Mouse (Mus musculus) liver, embryonic 15.5 days (tissue): ENCODE results near the gene Ptpn23. TPM values are rescaled to one million over a fixed set of nuclear protein-coding genes. Genes with fewer than 3 reads are reported as not detected.
"Not testable (repeated sequence)": the region's sequence is repeated elsewhere in the genome, so short reads cannot be mapped to it uniquely, and the experiment has no call there.

Experiments
- ATAC-seq: fragments of 200-750 bp; cut with Nextera tagmentation; 2 replicates; pipeline ENCODE4 v1.8.0; 2017; ENCODE audit warnings: moderate number of reproducible peaks, mild to moderate bottlenecking, moderate library complexity; ENCODE audit not compliant: insufficient read depth
- H3K27ac ChIP-seq: fragments of 300-500 bp; sonication (generic); replicated peaks from 2 replicates; pipeline ENCODE4 v1.5.1; 2015; ENCODE audit warnings: mild to moderate bottlenecking, inconsistent platforms
- H3K27me3 ChIP-seq: fragments of 300-500 bp; sonication (generic); 2 replicates; pipeline ENCODE4 v1.6.1; 2015; ENCODE audit warnings: mild to moderate bottlenecking, inconsistent platforms
- H3K36me3 ChIP-seq: fragments of 300-500 bp; sonication (generic); replicated peaks from 2 replicates; pipeline ENCODE4 v1.6.1; 2015; ENCODE audit warnings: moderate library complexity, mild to moderate bottlenecking, inconsistent platforms
- H3K4me1 ChIP-seq: fragments of 300-500 bp; sonication (generic); replicated peaks from 2 replicates; pipeline ENCODE4 v1.6.1; 2015; ENCODE audit warnings: inconsistent platforms
- H3K4me2 ChIP-seq: fragments of 300-500 bp; sonication (generic); 2 replicates; pipeline ENCODE4 v1.6.1; 2015; ENCODE audit warnings: moderate library complexity, mild to moderate bottlenecking, inconsistent platforms
- H3K4me3 ChIP-seq: fragments of 300-500 bp; sonication (generic); replicated peaks from 2 replicates; pipeline ENCODE4 v1.5.1; 2015; ENCODE audit warnings: mild to moderate bottlenecking, inconsistent platforms
- H3K9ac ChIP-seq: fragments of 300-500 bp; sonication (generic); 2 replicates; pipeline ENCODE4 v1.6.1; 2015; ENCODE audit warnings: moderate library complexity, mild to moderate bottlenecking, inconsistent platforms
- H3K9me3 ChIP-seq: fragments of 300-500 bp; sonication (generic); replicated peaks from 2 replicates; pipeline ENCODE4 v1.6.1; 2016; ENCODE audit warnings: inconsistent platforms
- WGBS: fragments of 180-500 bp; shearing (Covaris S2); methylation state at CpG from one replicate; pipeline ENCODE4 v1.1.7; 2015; ENCODE audit warnings: mixed read lengths; ENCODE audit not compliant: insufficient replicate concordance; 5-methylcytosine and 5-hydroxymethylcytosine counted together
- polyA plus RNA-seq: library from polyadenylated mRNA; unstranded; fragments of >200 nt; fragmentation: Nextera tagmentation; extraction: Ambion mirVana; gene quantifications from 2 replicates; pipeline ENCODE4 v1.2.1, GENCODE M21; 2015

The Ptpn23 gene
- polyA plus RNA-seq, 1 experiment from 2014 or later: 3.5 TPM

GRCm38 (mm10) chr9:110380662-110381061, 27.4 kb downstream of the Ptpn23 start:
- 0 out of 2 replicates have a peak, but pooled peaks have one; percentile 5 for ATAC-seq
- peaks cover 87% of the 10 kb centered on the region for H3K36me3 ChIP-seq
- H3K4me3 ChIP-seq: no peak overlapping the region
- 65% methylated on average over 21 of the region's 21 CpGs for WGBS
- no peak overlapping the region for H3K9ac ChIP-seq
- 0 out of 2 replicates have a peak, but pooled peaks cover 7% of the 10 kb centered on the region for H3K4me1 ChIP-seq
- no peak overlapping the region for H3K4me2 ChIP-seq
- H3K27me3 ChIP-seq: no peaks in the 10 kb centered on the region
- no peak overlapping the region for H3K27ac ChIP-seq
- H3K9me3 ChIP-seq: no peaks in the 10 kb centered on the region

GRCm38 (mm10) chr9:110379361-110379760, 28.7 kb downstream of the Ptpn23 start:
- Histone ChIP-seq H3K36me3 (peaks cover 75% of the 10 kb centered on the region), H3K27ac (no peak overlapping the region), H3K9ac (no peak overlapping the region), H3K9me3 (no peaks in the 10 kb centered on the region), H3K27me3 (no peaks in the 10 kb centered on the region), H3K4me1 (0 out of 2 replicates have a peak, but pooled peaks cover 7% of the 10 kb centered on the region), H3K4me3 (no peak overlapping the region), H3K4me2 (no peak overlapping the region)
- WGBS: 78% methylated on average over 8 of the region's 8 CpGs
- ATAC-seq: no peak

GRCm38 (mm10) chr9:110377655-110378054, 30.4 kb downstream of the Ptpn23 start:
- H3K27ac ChIP-seq, H3K27me3 ChIP-seq, H3K4me1 ChIP-seq, H3K9ac ChIP-seq, H3K4me3 ChIP-seq, ATAC-seq, H3K4me2 ChIP-seq, H3K9me3 ChIP-seq: not testable (repeated sequence)
- 71% methylated on average over 15 of the region's 15 CpGs for WGBS
- H3K36me3 ChIP-seq: peaks cover 75% of the 10 kb centered on the region

GRCm38 (mm10) chr9:110375668-110376067, 32.3 kb downstream of the Ptpn23 start:
- Histone ChIP-seq H3K4me2 (no peak overlapping the region), H3K4me3 (no peak overlapping the region), H3K27ac (no peak overlapping the region), H3K9ac (no peak overlapping the region), H3K9me3 (no peaks in the 10 kb centered on the region), H3K36me3 (peaks cover 69% of the 10 kb centered on the region), H3K27me3 (no peaks in the 10 kb centered on the region), H3K4me1 (0 out of 2 replicates have a peak, but pooled peaks cover 4% of the 10 kb centered on the region)
- 79% methylated on average over 3 of the region's 3 CpGs for WGBS
- no peak for ATAC-seq

GRCm38 (mm10) chr9:110373871-110374270, 34.1 kb downstream of the Ptpn23 start:
- H3K4me2 ChIP-seq: no peak overlapping the region
- peaks cover 56% of the 10 kb centered on the region for H3K36me3 ChIP-seq
- no peak overlapping the region for H3K27ac ChIP-seq
- no peak overlapping the region for H3K9ac ChIP-seq
- no peaks in the 10 kb centered on the region for H3K9me3 ChIP-seq
- 81% methylated on average over 13 of the region's 13 CpGs for WGBS
- H3K4me1 ChIP-seq: no peaks in the 10 kb centered on the region
- ATAC-seq: no peak
- H3K4me3 ChIP-seq: no peak overlapping the region
- no peaks in the 10 kb centered on the region for H3K27me3 ChIP-seq

GRCm38 (mm10) chr9:110369860-110370259, 38.2 kb downstream of the Ptpn23 start:
- no peak overlapping the region for H3K9ac ChIP-seq
- H3K4me2 ChIP-seq: no peak overlapping the region
- no peaks in the 10 kb centered on the region for H3K9me3 ChIP-seq
- no peak overlapping the region for H3K27ac ChIP-seq
- H3K36me3 ChIP-seq: peaks cover 41% of the 10 kb centered on the region
- no peaks in the 10 kb centered on the region for H3K4me1 ChIP-seq
- no peaks in the 10 kb centered on the region for H3K27me3 ChIP-seq
- no peak overlapping the region for H3K4me3 ChIP-seq
- ATAC-seq: no peak
- 70% methylated on average over 3 of the region's 3 CpGs for WGBS

- no peak overlapping the region for H3K4me3 ChIP-seq
- no peak for ATAC-seq
- 51% methylated on average over 5 of the region's 5 CpGs for WGBS
- no peaks in the 10 kb centered on the region for H3K9me3 ChIP-seq
- H3K4me2 ChIP-seq: no peak overlapping the region
- peaks cover 29% of the 10 kb centered on the region for H3K36me3 ChIP-seq
- H3K27me3 ChIP-seq: no peaks in the 10 kb centered on the region
- H3K9ac ChIP-seq: no peak overlapping the region
- H3K4me1 ChIP-seq: 0 out of 2 replicates have a peak, but pooled peaks cover 3% of the 10 kb centered on the region
- no peak overlapping the region for H3K27ac ChIP-seq
Observed at GRCm38 (mm10) chr9:110366746-110367145, 41.3 kb downstream of the Ptpn23 start.

- H3K9ac ChIP-seq: no peak overlapping the region
- H3K27ac ChIP-seq: peak overlapping the region; percentile 54
- no peaks in the 10 kb centered on the region for H3K27me3 ChIP-seq
- peaks cover 29% of the 10 kb centered on the region for H3K36me3 ChIP-seq
- 0 out of 2 replicates have a peak, but pooled peaks cover 3% of the 10 kb centered on the region for H3K4me1 ChIP-seq
- WGBS: 74% methylated on average over 10 of the region's 10 CpGs
- no peaks in the 10 kb centered on the region for H3K9me3 ChIP-seq
- ATAC-seq: peak; percentile 65
- H3K4me3 ChIP-seq: no peak overlapping the region
- no peak overlapping the region for H3K4me2 ChIP-seq
Observed at GRCm38 (mm10) chr9:110362337-110362736, 45.7 kb downstream of the Ptpn23 start.

- 60% methylated on average over 12 of the region's 12 CpGs for WGBS
- ATAC-seq: peak; percentile 32; the same call in 1 of the 2 replicates
- Histone ChIP-seq H3K27me3 (no peaks in the 10 kb centered on the region), H3K4me3 (no peak overlapping the region), H3K36me3 (peaks cover 29% of the 10 kb centered on the region), H3K9me3 (no peaks in the 10 kb centered on the region), H3K27ac (peak overlapping the region; percentile 54; the same call in 1 of the 2 replicates), H3K4me1 (0 out of 2 replicates have a peak, but pooled peaks cover 3% of the 10 kb centered on the region), H3K9ac (no peak overlapping the region), H3K4me2 (no peak overlapping the region)
Observed at GRCm38 (mm10) chr9:110361299-110361698, 46.7 kb downstream of the Ptpn23 start.

- 0 out of 2 replicates have a peak, but pooled peaks cover 3% of the 10 kb centered on the region for H3K4me1 ChIP-seq
- H3K27ac ChIP-seq: peak overlapping the region; percentile 24; the same call in 1 of the 2 replicates
- H3K27me3 ChIP-seq: no peaks in the 10 kb centered on the region
- H3K36me3 ChIP-seq: peaks cover 9% of the 10 kb centered on the region
- no peak overlapping the region for H3K4me2 ChIP-seq
- 64% methylated on average over 2 of the region's 2 CpGs for WGBS
- ATAC-seq: peak; percentile 61; the same call in 1 of the 2 replicates
- no peaks in the 10 kb centered on the region for H3K9me3 ChIP-seq
- no peak overlapping the region for H3K4me3 ChIP-seq
- no peak overlapping the region for H3K9ac ChIP-seq
Observed at GRCm38 (mm10) chr9:110358341-110358740, 49.7 kb downstream of the Ptpn23 start.

GRCm38 (mm10) chr9:110351932-110352632, 55.9 kb downstream of the Ptpn23 start:
- peak overlapping the region; percentile 19; the same call in 1 of the 2 replicates for H3K27ac ChIP-seq
- peaks cover 34% of the 10 kb centered on the region for H3K4me1 ChIP-seq
- no peak overlapping the region; the same call in 1 of the 2 replicates for H3K4me2 ChIP-seq
- 36% methylated on average over 8 of the region's 8 CpGs for WGBS
- H3K4me3 ChIP-seq: no peak overlapping the region
- no peak for ATAC-seq
- no peaks in the 10 kb centered on the region for H3K27me3 ChIP-seq
- no peak overlapping the region for H3K9ac ChIP-seq
- peaks cover 4% of the 10 kb centered on the region; the same call in 1 of the 2 replicates for H3K36me3 ChIP-seq
- H3K9me3 ChIP-seq: no peaks in the 10 kb centered on the region
